Mouse (Mus musculus) urinary bladder, postnatal 25 days (tissue): ENCODE results near the gene Tfpi.
A peak's percentile ranks its signal among the peaks of the same experiment; 100 is the strongest.
"Not testable (repeated sequence)": the region's sequence is repeated elsewhere in the genome, so short reads cannot be mapped to it uniquely, and the experiment has no call there.

Experiments used
- DNase-seq: peaks from one replicate; pipeline ENCODE4 v3.0.0; 2022; ENCODE audit warnings: low spot score

Tfpi gene

DNA sequence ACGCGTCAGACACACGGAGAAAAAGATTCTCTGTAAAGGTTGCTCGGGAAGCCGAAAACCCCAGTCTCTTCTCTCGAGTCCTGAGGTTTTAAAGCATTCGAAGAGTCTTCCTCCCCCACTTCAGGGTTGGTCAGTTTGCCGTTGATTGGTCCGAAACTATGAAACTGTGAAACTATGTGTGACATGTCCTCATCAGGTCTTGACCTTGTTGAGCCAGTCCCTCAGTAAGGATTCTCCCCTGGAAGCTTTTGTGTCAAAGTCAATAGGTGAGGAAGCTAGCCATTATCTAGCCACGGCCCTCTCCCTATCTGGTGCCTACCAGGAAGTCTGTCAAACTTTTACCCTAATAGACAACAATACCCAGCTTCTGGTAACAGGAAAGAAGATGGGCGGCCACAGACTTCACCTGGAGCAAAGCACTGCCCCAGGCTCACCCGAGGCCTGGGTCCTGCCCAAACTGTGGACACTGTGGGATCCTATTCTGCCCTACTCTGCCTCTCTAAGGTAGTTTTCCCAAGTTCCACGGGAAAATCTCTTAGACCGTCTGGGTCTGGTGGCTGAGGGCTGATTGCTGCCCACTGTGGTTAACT is 2.5 kb downstream of the Tfpi start:
- DNase-seq = no peak

DNA sequence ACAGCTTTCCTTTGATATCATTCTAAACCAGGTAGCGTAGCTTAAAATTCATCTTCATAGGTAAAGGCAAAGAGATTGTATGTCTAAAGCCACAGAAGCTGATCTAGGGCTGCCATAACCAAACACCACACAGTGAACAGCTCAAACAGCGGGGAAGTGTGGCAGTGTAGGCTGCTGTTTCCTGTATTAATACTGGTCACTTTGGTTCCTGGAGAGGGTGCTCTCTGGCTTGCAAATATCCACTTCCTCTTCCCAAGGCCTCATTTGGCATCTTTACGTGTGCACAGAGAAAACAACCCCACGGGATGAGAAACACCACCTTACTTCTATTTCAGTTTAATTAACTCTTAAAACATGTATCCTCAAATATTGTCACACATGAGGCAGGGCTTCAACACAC is 9.2 kb downstream of the Tfpi start:
- no peak for DNase-seq

DNA sequence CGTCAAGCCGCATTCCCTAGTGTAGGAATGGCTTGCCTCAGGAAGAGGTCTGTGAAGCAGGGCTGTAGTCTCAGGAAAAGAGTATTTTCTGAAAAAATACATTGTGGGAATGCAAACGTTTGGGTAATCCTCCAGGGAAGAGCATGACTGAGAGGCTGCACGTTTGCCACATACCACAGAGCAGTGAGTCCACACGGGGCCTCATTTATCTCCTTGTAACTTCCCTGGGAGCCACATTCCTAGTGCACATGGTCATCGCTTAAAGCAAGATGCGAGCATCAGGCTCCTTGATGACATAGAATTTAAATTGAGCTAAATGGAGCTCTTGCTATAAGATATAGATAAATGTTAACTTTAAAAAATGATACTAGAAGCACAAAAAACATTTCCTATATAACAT is 11.6 kb downstream of the Tfpi start:
- DNase-seq = no peak

DNA sequence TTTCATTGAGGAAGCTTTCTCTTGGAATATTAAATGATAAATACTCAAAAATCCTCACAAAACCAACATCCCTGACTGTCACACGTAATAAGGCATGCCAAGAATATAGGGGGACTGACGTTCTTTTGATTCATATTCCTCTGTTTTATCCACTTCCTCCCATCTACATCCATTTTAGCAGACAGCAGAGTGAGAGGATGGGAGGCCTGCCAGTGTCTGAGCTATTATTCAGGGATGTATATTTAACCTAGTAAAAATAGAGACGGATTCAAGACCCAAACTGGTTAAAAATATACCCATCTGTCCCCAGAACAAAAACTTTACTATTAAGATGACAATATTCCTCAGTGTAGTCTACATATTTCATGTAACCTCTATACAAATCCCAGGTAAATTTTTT is 14.2 kb downstream of the Tfpi start:
- no peak for DNase-seq

DNA sequence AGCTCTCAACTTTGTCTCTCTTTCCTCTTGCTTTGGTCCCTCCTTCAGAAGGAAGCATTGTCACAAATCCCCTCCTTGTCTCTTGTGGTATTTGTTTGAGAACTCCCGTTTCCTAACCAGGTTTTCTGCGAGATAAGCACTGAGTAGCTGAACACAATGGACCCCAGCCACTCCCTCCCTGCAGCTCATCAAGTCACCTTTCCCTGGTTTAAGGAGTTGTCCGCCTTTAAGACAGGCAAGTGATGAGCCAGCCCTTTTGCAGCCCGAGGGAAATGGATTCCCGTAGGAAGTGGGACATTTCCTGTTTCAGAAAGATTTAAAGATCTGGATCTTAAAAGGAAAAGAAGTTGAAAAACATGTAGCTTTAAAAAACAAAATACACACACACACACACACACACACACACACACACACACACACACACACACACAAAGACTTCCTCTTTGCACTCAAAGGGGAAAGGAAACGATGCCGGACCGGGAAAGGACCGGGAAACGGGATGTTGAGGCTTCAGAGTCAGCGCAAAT is 16.9 kb downstream of the Tfpi start:
- DNase-seq = no peak

DNA sequence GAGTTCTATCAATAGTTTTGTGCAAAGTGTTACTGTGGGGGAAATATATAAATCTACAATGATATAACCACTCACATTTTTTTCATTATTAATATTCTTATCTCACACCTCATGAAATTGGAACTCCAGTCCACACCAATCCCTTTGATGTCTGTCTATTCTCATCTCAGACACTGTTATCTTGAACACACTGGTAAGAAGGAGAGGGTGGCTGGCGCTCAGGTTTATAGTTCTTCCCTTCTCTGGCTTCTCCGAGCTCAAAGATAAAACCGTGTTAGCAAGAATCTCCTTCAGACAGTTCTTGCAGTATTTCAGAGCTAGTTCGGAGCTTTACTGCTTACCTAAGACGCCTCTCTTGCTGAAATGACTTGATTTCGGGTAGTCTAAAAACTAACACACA is 19.4 kb downstream of the Tfpi start:
- DNase-seq = no peak

DNA sequence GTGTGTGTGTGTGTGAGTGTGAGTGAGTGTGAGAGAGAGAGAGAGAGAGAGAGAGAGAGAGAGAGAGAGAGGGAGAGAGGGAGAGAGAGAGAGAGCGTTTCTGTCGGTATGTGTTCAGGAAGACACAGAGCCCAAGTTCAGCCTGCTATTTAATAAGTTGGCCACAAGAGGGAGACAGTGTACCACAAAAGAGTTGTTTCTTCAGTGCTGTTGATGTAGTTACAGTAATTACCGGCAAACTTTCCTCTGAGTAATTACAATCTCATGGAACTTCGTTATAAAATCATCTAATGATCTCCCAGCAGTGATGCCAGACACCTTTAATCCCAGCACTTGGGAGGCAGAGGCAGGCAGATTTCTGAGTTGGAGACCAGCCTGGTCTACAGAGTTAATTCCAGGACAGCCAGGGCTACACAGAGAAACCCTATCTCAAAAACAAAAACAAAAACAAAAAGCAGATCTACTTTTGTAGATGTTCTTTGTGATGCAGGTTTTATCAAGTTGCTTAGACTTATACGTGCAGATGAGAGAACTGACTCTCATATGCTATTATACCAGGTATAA is 21.3 kb downstream of the Tfpi start:
- DNase-seq = peak; percentile 40

DNA sequence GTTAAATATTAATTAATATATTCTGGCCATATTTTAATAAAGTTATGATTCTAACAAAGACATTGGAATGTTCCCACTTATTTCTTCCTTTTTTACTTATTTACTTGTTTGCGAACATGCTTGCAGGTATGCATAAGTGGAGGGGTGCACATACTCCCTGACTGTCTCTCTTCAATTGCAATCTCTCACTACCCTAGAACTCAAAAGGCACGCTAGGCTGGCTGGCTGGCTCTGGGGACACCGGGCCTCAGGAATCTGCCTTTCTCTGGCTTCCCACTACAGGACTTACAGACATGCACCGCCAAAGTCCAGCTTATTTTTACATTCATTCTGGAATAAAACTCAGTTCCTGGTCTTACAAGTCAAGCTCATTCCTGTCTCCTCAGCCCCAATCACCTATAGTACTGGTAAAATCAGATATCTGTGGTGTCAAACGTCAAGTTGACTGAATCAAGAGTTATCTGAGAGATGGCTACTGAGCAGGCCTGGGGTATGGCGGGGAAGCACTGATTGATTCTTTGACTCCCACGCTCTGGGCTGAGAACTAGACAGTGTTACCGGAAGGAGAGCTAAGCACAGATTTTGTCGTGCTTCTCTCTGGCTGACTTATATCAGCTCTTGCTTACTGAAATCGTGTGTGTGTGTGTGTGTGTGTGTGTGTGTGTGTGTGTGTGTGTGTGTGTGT is 21.9 kb downstream of the Tfpi start:
- DNase-seq = no peak

DNA sequence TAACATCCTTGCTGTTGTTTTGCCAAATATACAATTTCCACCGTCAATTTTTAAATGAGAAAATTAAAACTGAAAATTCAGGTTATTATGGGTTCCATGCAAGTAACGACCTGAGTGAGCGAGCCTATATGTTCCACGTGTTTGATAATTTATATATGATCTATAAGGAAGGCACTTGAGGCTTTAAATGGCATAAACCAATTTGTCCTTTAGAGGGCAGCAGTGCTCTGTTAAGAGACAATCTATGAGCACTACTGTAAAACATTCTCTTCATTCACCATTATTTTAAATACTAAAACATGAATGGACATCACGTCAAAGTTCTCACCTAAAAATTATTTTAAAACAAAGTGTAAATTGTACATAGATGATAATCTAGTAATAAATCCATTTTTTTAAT is 22.5 kb downstream of the Tfpi start:
- no peak for DNase-seq

DNA sequence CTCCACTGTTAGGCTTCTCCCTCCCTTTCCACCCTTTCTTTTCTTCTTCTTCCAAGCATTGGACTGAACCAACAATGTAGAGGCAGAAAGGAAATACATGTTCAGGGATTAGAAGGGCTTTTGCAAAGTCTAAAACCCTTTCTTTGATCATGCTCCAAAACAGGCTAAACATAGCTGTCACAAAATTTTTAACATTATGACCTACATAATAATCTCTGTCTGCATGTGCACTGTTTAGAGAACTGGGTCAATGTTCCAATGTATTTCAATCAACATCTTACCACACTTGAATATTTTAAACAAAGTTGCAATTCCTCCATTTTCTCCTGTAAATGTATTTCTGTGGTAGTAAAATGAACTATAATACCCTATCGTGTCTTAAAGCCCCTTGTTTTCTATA is 31.1 kb downstream of the Tfpi start:
- no peak for DNase-seq

DNA sequence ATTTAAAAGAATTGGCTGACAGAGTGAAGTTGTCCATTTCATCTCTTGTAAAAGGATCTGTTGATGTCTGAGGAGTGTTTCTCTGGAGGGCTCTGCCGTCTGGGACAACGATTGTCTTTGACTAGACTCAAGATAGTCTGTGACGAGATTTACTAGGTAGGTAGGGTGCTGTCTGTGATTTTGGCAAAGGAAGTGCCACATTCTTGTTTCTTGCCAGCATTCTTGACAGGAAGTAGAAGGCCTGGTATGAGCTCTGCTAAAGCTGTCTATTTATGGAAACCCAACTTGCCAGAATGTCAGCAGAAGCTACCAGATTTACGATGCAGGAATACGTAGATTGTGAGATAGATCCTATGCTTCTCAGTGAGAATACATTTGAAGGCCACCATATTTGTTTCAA is 34.6 kb downstream of the Tfpi start:
- DNase-seq = no peak

DNA sequence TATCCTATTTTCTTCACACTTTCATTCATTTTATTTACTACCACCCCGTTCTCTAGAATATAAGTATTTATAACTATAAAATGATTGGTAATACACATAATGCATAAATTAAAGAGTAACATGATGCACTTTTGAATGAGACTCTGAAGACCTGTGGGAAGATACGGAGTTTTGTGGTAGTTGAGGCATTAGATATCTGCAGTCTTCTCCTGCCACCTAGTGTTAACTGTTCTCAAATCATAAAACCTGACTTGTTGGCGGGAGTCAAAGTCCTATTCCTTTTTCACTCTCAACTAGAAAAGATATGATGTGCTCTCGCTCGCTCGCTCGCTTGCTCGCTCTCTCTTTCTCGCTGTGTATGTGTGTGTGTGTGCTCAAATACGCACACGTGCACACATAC is 46.9 kb downstream of the Tfpi start:
- DNase-seq = no peak

DNA sequence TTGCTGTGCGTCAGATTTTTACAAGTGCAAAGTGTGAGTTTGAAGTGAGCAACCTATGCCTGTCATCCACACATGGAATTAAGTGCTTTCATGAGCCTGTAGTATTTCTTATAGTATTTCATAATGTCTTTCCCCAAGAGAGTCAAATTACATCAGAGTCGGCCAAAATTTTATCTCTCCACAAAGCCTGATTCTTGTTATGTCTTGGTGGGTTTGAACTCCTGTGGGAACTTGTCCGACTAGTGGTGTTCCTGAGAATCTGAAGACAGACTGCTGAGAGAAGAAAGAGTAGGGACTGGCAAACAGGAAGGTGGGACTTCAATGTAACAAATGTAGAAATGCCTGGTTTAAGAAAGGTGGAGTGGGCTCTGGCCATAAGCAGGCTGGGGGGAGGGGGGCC is 47.7 kb downstream of the Tfpi start:
- DNase-seq = no peak

DNA sequence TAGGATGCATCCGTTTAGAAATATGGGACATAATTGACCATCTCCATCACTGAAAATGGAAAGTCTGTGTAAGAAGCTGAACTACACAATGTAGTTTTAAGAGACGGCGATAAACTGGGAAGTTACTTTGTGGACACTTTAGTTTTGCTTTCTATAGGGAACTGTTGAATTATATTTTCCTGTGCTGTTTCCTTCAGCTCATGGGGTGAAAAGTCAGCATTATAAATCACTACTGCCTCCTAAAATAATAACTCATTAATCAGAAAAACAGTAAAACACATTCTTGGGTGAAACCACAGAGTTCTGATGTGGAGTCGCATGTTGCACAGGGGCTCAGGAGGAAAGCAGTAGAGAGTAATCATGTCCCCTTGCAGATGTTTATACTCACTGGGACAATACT is 50.0 kb downstream of the Tfpi start:
- DNase-seq = no peak

DNA sequence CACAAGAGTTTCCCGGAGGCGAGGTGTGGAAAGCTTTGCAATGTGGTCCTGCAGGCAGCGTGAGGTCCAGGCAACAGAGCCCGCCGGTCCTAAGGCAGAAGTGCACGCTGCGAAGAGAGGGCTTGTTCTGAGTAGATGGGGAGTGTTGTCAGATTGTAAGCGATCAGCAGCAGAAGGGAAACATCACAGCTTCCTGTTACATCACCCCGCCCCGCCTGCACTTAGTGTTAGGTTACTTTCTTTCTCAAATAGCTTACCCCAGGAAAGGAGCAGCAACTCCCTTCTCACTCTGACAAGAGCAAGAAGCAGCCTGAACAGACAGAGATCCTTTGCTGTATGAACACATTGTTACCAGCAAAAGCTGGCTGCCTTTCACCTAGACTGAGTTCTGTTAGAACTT is 51.4 kb downstream of the Tfpi start, which contains the start of gene Calcrl:
Calcrl (minus strand) TSS at position 274 of the 400 bp plus-strand sequence.
- DNase-seq = peak; percentile 32

DNA sequence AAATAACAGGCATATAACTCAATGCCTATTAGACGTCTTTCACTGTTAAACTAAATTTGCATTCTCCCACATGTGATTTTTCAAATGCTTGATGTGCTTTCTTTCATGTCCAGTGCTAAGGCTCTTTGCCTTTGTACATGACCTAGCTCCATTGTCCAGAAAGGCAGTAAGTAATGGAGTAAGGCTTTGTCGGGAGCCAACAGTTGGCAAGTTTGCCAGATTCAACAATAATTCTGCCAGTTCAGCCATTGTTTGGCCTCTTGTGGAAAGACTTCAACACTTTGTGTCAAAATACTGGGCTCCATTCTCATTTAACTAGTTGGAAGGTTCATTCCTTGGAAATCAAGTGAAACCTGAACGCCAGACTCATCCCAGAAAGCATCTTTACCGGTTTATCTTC is 60.1 kb downstream of the Tfpi start:
- no peak for DNase-seq

DNA sequence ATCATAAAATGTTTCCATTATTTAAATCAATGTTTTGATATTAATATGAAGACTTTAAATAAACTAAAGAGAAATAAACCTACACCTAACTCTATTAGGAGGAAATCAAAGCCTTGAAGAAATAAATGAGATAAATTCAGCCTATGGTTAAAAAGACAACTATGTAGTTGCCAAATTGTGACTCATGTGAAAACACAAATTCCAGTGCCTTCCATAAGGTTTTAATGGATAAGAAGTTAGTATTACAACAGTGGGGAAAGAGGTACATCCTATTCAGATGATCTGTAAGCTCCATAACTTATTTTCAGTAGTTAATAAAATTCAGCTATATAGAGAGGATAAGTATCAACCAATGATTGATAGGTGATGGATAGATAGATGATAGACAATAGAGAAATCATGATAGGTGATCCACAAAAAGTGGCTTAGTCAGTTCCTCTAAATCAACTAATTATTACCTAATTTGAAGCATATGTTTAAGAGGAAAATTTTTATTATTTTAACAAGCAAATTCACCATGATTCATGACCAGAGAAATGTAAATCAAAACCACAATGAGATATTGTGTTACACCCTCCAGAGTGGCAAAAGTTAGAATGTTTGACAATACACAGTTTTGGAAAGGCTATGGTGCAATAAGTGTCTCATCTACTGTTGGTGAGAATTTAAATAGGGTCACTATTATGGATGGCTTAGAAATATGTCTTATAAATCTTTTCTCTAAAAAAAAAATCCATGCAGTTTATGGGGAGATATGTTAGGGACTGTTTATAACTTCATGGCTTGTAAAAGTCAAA is 66.6 kb downstream of the Tfpi start:
- no peak for DNase-seq

DNA sequence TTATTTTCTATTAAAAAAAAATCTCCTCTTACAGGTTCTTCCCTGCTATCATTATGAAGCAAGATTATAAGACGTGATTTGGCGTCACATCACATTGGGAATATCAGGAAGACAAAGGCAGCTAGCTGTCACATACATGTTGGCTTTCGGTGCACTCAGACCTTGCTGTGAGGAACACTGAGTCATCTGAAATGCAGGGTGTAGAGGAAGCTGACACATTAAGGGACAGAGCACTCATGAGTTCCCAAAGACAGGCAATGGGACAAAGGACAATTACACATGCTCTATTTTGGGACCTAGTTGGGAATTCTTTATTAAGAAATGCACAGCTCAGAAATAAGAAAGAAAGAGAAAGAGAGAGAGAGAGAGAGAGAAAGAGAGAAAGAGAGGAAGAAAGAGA is 71.7 kb downstream of the Tfpi start:
- DNase-seq = no peak

DNA sequence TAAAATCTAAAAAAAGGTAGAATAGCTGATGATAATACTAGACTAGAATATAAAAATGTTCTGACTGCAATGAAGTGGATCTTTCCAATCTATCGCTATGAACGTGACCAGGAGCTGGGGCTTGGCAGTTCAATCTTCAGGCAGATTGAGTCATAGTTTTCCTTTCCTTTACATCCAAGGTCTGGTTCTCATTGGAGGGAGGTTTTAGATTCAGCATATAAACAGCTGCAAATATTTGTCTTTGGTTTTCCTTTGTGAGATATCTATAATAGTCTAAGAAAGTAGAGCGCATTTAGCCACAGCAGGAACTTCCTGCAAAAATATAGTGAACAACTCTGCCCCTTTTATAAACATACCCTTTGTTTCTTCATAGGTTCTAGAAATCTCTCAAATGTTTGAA is 73.9 kb downstream of the Tfpi start:
- DNase-seq = no peak

DNA sequence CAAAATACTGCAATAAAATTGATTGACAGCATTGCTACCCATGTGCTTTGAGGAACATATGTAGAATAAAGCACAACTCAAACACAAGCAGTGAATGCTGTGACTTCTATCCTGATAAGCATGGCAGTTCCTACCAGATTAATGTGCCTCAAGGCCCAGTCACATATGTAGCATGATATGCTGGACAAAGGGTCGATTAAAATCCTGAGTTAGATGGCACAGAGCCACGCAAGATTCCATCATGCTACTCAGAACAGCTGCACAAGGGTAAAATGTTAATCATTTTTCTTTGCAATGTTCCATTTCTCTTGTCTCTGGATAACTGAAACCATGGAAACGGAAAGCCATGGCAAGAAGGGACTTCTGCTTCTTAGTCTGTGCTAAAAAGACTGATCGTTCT is 80.0 kb downstream of the Tfpi start:
- no peak for DNase-seq

DNA sequence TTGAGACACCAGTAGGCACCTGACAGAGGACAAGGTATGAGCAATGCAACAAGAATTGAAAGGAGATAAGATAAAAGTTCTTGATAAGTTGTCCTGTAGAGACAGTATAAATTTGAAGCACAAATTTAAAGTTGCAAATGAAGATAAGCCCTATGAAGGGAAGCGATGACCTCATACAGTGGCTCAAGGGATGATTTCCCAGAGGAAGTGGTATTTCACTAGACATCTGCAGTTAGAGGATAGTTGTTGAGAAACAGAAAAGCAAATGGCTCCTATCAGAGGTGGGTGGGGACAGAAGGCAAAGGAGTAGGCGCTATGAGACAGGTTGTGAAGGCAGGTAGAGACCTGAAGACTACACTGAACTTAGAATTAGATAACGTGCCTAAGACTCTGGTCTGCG is 83.3 kb downstream of the Tfpi start:
- DNase-seq = no peak

DNA sequence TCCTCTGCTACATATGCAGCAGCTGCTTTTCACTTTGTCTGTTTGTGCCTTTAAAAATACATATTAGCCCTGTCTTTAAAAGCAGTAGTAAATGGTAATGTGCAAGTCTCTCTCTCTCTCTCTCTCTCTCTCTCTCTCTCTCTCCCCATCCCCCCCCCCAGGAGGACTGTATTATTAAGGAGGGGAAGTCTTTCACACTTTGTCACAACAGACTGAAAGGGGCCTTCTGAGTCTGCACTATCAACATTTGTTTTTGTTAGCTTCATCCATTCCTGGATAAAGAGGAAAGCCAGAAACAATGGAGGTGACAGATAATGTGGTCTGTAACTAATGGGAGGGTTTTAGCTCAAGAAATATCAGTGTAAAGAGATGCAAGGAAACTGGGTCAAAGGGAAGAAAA is 87.5 kb downstream of the Tfpi start:
- no peak for DNase-seq

DNA sequence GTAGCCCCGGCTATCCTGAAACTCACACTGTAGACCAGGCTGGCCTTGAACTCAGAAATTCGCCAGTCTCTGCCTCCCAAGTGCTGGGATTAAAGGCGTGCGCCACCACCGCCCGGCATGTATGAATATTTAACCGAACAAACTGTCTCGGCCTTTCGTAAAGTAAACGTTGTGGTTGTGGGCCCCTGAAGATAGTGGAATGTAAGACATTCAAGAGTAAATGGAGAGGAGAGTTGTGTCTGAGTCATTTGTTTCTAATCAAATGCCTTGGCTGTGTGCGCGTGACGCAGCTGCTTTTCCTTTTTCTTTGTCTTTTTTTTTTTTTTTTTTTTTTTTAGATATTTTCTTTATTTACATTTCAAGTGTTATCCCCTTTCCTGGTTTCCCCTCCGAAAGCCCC is 88.0 kb downstream of the Tfpi start:
- DNase-seq = not testable (repeated sequence)
